Mouse (Mus musculus): Measurements from ENCODE around the gene Grm4. TPM values are rescaled to one million over a fixed set of nuclear protein-coding genes. Genes with fewer than 3 reads are reported as not detected.

Gene Grm4
- total RNA-seq, 4 experiments from 2014 or later: 0.16 to 0.30 (median 0.23) TPM; not detected in 1

- no peak for DNase-seq (ENCODE audit: low spot score)
Observed at GRCm38 (mm10) chr17:27493389-27493788, 27.8 kb downstream of the Grm4 start.

GRCm38 (mm10) chr17:27488173-27488823 lies 32.9 kb downstream of the Grm4 start:
- no peak for DNase-seq (ENCODE audit: low spot score)

GRCm38 (mm10) chr17:27485940-27486339 lies 35.3 kb downstream of the Grm4 start:
- DNase-seq (ENCODE audit: low spot score): no peak

GRCm38 (mm10) chr17:27483571-27483970 lies 37.6 kb downstream of the Grm4 start:
- DNase-seq (ENCODE audit: low spot score): no peak

GRCm38 (mm10) chr17:27480143-27481103 lies 40.8 kb downstream of the Grm4 start:
- DNase-seq (ENCODE audit: low spot score): peak; percentile 7

- no peak for DNase-seq (ENCODE audit: low spot score)
Observed at GRCm38 (mm10) chr17:27475650-27476049, 45.6 kb downstream of the Grm4 start.

- DNase-seq (ENCODE audit: low spot score): peak; percentile 6
Observed at GRCm38 (mm10) chr17:27466620-27467019, 54.6 kb downstream of the Grm4 start.

GRCm38 (mm10) chr17:27465924-27466323 lies 55.3 kb downstream of the Grm4 start:
- no peak for DNase-seq (ENCODE audit: low spot score)

- no peak for DNase-seq (ENCODE audit: low spot score)
Observed at GRCm38 (mm10) chr17:27464327-27464962, 56.8 kb downstream of the Grm4 start.

GRCm38 (mm10) chr17:27459979-27460378 lies 61.2 kb downstream of the Grm4 start:
- no peak for DNase-seq (ENCODE audit: low spot score)

GRCm38 (mm10) chr17:27459241-27459640 lies 62.0 kb downstream of the Grm4 start:
- DNase-seq (ENCODE audit: low spot score): no peak

- no peak for DNase-seq (ENCODE audit: low spot score)
Observed at GRCm38 (mm10) chr17:27457863-27458494, 63.2 kb downstream of the Grm4 start.

- DNase-seq (ENCODE audit: low spot score): no peak
Observed at GRCm38 (mm10) chr17:27457038-27457577, 64.1 kb downstream of the Grm4 start.

GRCm38 (mm10) chr17:27456364-27456763 lies 64.8 kb downstream of the Grm4 start:
- no peak for DNase-seq (ENCODE audit: low spot score)

- DNase-seq (ENCODE audit: low spot score): no peak
Observed at GRCm38 (mm10) chr17:27455012-27455784, 66.0 kb downstream of the Grm4 start.

- DNase-seq (ENCODE audit: low spot score): no peak
Observed at GRCm38 (mm10) chr17:27454396-27454795, 66.8 kb downstream of the Grm4 start.

GRCm38 (mm10) chr17:27453045-27453444 lies 68.2 kb downstream of the Grm4 start:
- DNase-seq (ENCODE audit: low spot score): no peak

GRCm38 (mm10) chr17:27451787-27452186 lies 69.4 kb downstream of the Grm4 start:
- no peak for DNase-seq (ENCODE audit: low spot score)

GRCm38 (mm10) chr17:27451216-27451615 lies 70.0 kb downstream of the Grm4 start:
- no peak for DNase-seq (ENCODE audit: low spot score)

- no peak for DNase-seq (ENCODE audit: low spot score)
Observed at GRCm38 (mm10) chr17:27449757-27450330, 71.4 kb downstream of the Grm4 start.

Measured in heart, adult 8-10 months (tissue).